Mouse (Mus musculus): ENCODE data around the gene Atg9b.
"Not testable (repeated sequence)": the region's sequence is repeated elsewhere in the genome, so short reads cannot be mapped to it uniquely, and the experiment has no call there.

Atg9b gene

DNA sequence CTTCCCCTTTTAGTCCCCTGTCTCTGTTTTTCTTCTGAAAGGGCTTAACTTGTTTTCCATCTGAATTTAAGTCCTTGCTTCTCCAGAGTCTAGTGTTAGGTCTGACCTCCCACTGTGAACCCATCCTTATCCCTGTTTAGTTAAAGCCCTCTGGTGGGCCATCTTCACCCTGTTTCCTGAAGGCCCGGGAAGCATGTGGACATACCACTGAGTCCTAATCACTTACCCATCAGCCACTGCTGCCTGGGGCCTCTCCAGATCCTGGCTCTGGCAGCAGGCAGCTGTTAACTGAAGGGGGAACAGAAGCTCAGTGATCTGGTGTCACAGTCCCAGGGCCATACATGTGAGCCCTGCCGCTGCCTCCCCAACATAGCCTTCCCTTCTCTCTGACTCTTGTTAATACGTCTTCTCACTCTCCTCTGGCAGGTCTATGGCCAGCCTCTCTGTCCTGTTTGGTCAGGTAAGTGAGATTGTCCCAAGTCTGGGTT, 13.5 kb upstream of the Atg9b start:
- DNase-seq (ENCODE audit: inconsistent age in 2 of 2, low spot score in 1 of 2): no peak

DNA sequence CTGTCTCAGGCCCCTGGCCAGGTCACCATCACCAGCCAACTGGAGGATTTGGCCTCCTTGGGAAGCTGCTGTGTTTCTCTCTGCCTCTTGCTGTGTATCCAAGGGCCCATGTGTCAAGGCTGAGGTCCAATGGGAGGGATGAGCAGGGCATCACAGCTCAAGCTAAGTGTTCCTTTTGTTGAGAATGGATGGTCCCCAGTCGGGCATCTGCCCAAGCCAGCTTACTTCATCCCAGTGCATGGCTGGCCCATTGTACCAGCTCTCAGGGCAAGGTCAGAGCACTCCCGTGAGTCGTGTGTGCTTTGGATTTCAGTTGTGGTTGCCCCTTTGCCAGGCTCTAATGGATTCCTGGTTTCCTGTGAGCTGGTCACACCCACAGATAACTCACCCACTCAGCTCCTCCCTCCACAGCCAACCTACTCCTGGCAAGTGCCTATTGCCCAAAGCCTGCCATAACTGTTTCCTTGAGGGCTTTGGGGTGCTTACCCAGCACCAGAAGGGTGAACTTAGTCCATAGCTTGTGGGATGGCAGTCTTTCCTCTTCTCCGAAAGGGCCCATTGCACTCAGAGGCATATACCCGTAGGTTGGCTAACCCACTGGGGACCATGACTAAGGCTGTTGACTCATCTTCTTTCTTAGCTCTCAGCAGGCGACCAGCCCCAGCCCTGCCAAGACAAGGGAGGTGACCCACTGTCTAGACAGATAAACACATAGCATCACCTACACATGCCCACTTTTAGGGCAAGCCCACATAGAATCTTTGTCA, 12.8 kb upstream of the Atg9b start:
- peak in 1 of 2 experiments; percentile 72 for DNase-seq (ENCODE audit: inconsistent age in 2 of 2, low spot score in 1 of 2)

DNA sequence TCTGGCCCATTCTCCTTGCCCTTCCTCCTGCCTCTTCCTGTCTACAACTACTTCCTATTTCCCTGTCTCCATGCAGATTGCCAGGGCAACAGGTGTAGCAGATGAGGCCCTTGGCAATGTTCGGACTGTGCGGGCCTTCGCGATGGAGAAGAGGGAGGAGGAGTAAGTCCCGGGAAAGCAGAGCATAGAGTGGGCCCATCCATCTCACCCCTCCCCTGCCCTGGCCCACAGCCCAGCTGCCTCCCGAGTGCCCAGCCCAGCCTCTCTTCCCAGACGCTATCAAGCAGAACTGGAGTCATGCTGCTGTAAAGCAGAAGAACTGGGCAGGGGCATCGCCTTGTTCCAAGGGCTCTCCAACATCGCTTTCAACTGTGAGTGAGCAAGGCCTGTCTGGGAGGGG, 10.0 kb upstream of the Atg9b start:
- DNase-seq (ENCODE audit: inconsistent age in 2 of 2, low spot score in 1 of 2): no peak

DNA sequence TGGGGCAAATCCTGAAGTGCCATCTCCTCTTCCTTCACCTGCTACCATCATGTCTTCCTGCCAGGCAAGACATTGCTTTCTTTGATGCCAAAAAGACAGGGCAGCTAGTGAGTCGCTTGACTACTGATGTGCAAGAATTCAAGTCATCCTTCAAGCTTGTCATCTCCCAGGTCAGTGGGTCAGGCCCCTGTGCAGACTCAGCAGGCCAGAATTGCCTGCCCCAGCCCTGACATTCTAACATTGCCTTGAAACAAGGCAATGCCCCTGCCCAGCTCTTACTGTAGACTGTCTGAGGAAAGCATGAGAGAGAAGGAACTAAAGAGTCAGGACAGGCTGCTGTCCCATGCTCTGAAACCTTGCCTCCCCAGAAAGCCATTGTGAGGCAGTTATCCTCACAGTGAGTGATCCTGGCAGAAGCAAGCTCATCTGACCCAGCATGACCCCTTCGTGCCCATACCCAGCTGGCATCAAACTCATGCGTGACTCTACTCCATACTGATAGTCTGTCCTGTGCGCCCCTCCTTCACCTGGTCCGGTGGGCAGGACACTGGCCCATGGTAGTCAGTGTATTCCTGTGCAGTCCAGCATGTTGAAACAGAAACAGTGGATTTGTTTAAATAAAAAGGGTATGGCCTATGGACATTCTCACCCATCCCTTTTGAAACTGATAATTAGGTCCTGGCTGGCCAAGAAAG, 9.1 kb upstream of the Atg9b start:
- peak in 1 of 2 experiments; percentile 72 for DNase-seq (ENCODE audit: inconsistent age in 2 of 2, low spot score in 1 of 2)

DNA sequence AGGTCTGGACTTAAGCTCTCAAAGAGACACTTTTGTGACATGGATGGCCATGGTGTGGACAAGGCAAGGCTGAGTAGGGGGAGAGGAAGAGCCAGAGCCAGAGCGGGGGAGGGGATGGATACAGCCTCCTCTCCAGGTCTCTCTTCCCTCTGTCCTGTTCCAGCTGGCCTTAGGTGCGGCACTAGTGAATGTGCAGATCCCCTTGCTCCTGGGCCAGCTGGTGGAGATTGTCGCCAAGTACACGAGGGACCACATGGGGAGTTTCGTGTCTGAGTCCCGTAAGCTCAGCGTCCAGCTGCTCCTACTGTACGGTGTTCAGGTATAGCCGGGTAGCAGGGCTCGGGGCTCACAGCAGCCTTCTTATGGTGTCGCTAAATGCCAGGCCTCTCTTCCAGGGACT, 8.4 kb upstream of the Atg9b start:
- DNase-seq (ENCODE audit: inconsistent age in 2 of 2, low spot score in 1 of 2): no peak

DNA sequence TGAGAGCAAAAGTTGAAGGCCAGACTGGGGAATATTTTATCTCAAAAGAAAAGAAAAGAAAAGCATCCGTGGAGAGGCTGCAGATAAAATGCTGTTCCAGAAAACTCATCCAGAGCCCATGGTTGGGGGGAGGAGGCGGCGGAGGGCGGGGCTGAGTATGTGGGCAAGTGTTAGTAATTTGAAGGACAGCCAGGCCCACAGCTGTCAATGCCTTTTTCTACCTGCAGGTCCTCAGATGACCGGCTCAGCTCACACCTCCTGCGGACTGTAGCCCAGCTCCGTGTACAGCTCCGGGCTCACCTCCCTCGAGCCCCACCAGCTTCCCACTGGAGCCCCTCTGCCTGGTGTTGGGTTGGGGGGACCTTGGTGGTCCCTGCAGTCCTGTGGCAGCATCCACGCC, 7.7 kb upstream of the Atg9b start:
- DNase-seq (ENCODE audit: inconsistent age in 2 of 2, low spot score in 1 of 2): no peak

DNA sequence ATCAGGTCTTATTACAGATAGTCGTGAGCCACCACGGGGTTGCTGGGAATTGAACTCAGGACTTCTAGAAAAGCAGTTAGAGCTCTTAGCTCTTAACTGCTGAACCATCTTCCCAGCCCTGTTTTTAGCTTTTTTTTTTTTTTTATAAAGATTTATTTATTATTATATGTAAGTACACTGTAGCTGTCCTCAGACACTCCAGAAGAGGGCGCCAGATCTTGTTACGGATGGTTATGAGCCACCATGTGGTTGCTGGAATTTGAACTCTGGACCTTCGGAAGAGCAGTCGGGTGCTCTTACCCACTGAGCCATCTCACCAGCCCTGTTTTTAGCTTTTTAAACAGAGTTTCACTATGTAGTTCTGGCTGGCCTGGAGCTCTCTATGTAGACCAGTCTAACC, 4.3 kb upstream of the Atg9b start:
- DNase-seq (ENCODE audit: inconsistent age in 2 of 2, low spot score in 1 of 2): not testable (repeated sequence)

DNA sequence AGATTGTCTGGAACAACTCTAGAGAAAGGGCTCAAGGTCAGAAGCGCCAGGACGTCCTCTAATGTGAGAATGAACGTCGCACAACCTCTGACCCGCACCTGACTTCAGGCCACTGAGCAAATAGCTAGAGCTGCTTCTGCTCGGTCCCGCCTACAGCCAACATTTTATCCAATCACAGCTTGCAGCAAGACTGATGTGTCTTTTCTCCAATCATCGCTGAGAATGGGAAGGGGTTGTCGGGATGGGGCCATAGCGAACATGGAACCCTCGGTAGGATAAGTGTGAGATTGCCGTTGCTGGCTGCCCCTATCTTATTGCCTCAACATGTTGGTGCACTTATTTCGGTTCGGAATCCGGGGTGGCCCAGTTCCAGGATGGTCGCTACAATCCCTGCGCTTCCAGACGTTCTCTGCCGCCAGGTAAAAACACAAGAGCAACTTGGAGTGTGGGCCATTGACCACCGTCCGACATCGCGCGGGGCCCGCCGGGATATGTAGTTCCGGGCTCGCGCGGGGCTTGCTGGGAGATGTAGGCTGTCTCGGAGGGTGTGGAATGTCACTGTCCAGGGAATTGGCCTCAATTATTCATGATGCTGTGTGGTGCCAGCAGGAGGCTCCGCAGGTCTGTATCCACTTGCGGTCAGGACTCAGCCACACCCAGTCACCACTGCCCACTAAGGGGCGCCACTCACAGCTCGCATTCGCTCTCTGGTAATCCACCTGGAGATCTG, 2.4 kb upstream of the Atg9b start:
- peak; percentile 95 to 99 for DNase-seq (ENCODE audit: inconsistent age in 2 of 2, low spot score in 1 of 2)

DNA sequence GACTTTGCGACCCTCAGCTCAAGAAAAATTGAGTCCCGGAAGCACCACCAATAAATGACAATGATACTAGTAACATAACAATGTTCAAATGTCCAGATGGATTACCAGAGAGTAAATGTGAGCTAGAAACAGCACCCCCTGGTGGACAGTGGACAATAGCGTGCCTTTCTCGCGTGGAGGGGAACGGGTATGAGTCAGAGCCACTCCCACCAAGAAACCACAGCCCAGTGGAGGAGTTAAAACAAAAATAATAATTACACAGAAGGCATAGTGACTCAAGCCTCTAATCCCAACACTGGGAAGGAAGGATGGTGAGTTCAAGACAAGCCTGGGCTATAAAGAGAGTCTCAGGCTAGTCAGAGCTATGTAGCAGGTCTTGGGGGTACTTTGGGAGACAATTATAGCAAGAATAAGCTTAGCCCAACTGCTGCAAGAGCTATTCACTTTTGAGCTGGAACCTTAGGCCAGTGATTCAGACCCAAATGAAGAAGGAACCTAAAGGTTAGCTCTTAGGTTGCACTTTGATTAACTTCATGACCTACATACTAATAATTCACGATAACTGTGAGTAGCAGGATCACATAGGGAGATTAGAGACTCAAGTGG, 1.6 kb upstream of the Atg9b start, which contains the start of gene Abcb8:
Gene Abcb8 (plus strand): TSS at position 272 of the 606 bp plus-strand sequence.
- DNase-seq (ENCODE audit: inconsistent age in 2 of 2, low spot score in 1 of 2): peak; percentile 88 to 96

DNA sequence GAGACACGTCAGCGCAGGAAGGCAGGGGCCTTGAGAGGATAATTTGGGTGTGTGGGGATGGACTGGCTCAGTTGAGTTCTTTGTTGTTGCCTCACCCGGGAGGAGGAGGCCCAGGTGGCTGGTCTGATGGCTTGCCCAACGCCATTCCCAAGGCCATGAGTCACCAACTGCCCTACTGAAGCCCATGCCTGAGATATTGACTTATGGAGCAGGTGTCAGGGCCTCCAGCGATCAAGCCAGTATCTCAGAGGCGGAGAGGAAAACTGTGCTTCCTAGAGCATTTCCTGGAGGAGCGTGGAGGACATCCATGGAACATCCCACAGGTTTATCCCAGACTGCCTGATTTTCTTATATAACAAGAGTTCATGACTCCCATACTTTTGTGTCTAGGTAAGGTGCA, 781 bp upstream of the Atg9b start:
- peak; percentile 40 to 68 for DNase-seq (ENCODE audit: inconsistent age in 2 of 2, low spot score in 1 of 2)

DNA sequence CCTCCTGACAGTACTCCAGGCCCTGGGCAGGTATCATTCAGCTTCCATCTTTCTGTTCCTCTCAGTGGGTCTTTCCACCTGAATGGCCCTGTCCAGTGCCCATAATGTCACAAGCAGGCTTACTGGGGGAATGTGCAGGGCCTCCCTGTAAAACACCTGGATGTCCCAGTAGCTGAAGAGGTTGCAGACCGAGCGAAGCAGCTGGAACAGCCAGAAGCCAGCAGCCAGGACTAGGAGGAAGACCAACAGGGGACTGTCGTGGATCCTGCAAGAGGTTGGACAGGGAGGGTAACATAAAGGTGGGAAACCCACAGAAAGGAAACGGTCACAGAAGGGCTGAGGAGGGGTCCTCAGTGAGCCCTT, 2.3 kb downstream of the Atg9b start:
- no peak for DNase-seq (ENCODE audit: inconsistent age in 2 of 2, low spot score in 1 of 2)

DNA sequence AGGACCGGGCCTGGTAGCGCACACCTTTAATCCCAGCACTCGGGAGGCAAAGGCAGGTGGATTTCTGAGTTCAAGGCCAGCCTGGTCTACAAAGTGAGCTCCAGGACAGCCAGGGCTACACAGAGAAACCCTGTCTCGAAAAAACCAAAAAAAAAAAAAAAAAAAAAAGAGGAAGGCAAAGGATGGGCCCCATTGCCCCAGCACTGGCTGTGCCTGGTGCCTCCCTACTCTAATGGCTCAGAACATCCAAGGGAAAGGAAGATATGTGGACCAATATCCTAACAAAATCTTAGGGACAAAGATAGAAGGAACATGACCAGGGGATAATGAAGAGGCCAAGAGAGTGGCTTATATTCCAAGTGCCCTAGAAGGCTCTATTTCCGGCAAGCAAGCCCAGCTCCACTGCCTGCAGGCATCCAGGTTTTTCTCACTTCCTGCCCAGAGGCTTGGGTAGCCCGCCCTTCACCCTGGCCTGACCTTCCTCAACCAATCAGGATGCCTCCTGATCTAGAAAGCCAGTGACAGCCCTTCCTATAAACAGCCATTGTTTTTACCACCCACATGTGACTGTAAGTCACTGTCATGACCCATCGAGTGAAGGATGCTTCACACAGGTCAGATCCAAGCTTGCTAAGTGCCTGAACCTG, 2.8 kb downstream of the Atg9b start:
- peak in 1 of 2 experiments; percentile 51 for DNase-seq (ENCODE audit: inconsistent age in 2 of 2, low spot score in 1 of 2)

DNA sequence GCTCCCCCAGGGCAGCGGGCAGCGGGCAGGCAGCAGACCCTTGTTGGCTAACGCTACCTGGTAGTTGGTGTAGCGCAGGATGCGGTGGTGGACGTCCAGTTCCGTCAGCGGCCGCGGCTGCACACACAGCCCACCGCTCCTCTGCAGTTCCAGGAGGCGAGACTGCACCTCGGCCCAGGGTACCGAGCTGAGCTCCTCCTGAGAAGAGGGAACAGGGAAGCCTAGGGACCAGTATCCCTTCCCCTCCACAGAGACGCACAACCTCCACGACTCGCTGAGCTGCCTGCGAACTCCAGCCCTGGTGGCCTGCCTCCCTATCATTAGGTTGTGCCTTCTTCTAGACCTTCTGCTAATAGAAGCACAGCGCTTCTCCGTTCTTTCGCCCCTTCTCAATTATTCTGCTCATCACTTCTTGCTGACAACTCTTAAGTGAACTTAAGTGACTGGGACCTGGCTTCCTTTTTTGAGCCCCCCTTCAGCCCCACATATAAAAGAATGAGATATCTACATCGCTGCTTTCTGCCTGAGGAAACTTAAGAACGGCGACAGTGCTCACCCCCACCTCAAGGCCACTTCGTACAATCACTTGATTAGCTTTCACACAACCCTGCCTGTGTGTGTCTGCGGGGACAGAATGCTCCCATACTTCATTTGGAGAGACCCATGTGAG, 3.6 kb downstream of the Atg9b start:
- no peak for DNase-seq (ENCODE audit: inconsistent age in 2 of 2, low spot score in 1 of 2)

DNA sequence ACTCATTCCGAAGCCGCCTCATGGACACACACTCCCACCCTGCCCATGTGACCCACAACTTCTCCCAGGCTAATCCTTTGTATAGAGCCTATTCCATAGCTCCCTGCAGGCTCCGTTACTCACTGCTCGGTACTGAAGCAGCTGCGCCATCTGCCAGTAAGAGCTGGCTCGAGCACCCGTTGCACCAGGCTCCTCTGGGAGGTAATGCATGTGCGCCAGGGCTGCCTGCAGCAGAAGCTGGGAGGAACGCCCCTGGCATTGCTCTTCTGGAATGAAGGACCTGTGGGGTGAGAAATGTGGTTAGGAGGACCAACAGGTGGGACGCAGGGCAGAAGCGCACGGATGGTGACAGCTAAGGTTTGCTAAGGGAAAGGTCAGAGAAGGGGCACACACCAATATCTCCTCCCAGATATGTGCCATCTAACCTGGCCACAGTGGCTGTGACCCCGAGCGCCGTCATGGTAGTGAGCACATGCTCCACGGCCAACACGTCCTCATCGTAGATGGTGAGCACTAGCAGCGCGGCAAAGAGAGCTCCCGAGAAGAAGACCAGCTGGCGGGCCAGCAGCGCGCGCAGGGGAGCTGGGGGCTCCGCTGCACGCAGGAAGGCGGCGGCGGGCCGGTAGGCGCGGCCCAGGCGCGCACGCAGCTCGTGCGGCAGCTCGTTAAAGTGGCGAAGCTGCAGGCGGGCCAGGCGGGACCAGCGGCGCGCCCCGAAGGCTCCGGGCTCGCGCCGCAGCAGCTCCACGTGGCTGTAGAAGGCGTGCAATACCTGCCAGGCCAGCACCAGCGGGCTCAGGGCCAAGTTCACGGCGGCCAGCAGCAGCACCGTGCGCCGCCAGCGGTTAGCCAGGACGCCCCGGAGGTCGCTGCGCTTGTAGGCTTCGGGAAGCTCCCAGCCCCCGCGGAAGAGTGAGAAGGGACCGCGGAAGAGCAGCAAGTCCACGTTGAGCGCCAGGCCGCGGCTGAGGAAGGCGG, 4.4 kb downstream of the Atg9b start:
- peak; percentile 67 to 85 for DNase-seq (ENCODE audit: inconsistent age in 2 of 2, low spot score in 1 of 2)

DNA sequence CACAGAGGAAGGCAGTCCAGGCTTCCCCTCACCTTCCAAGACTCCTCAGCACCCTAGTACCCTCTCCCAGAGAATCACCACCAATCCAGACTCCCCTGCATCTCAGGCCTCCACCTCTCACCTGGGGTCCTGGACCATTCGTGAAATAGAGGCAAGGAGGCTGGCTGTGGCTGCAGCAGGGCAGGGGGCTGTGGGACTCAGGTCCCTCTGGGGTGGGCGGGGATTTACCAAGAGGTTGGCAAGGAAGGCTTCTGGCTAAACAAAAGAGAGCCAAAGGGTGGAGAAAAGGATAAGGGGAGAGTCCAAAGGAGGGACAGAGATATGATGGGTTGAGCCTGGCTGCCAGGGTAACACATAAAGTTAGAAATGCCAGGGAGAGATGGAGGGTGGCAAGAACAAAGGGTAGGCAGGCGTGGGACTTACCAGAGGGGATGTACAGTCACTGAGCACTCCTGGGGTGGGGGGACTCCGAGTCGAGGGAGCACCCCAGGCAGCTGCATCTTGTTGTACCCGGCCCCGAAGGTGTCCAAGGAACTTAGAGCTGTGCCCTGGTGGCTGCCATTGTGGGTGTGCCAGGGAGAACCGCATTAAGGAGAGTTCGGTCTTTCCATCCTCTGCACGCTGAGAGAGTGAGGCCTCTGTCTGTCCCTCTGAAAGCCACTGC, 5.9 kb downstream of the Atg9b start:
- DNase-seq (ENCODE audit: inconsistent age in 2 of 2, low spot score in 1 of 2): no peak

DNA sequence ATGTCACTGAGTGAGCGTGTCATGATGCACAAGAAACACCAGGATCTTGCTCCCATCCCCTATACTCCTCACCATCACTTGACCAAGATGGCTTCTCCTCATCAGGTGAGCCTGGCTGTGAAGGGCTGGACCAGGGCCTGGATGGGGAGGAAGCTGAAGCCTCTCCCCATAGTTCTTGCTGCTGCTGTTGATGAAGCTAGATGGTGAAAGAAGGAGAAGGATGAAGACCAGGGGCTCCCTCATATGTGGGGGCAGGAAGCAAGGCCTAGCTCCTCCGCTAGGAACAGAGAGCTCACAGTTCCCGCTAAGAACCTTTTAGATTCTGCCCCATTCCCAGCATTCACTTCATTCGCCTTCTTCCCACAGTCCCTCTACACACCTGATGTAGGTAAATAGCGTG, 6.6 kb downstream of the Atg9b start:
- DNase-seq (ENCODE audit: inconsistent age in 2 of 2, low spot score in 1 of 2): no peak

DNA sequence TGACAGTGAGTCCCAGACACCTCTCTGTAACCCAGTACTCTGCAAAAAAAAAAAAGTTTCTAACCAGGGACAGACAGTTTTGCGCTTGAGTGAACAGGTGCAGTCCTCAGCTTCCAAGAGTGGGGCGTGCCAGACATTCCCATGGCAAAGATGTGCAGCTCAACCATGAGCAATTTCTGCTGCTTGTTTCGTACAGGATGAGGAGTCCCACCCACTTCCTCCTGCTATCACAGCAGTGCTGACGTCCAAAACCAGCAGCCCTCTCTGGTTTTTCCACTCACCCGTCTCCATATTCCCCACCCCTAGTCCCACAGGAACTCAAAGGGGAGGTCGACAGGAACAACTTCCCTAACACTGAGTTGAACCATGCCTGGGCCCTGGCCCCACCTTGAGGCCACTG, 7.5 kb downstream of the Atg9b start:
- DNase-seq (ENCODE audit: inconsistent age in 2 of 2, low spot score in 1 of 2): no peak

DNA sequence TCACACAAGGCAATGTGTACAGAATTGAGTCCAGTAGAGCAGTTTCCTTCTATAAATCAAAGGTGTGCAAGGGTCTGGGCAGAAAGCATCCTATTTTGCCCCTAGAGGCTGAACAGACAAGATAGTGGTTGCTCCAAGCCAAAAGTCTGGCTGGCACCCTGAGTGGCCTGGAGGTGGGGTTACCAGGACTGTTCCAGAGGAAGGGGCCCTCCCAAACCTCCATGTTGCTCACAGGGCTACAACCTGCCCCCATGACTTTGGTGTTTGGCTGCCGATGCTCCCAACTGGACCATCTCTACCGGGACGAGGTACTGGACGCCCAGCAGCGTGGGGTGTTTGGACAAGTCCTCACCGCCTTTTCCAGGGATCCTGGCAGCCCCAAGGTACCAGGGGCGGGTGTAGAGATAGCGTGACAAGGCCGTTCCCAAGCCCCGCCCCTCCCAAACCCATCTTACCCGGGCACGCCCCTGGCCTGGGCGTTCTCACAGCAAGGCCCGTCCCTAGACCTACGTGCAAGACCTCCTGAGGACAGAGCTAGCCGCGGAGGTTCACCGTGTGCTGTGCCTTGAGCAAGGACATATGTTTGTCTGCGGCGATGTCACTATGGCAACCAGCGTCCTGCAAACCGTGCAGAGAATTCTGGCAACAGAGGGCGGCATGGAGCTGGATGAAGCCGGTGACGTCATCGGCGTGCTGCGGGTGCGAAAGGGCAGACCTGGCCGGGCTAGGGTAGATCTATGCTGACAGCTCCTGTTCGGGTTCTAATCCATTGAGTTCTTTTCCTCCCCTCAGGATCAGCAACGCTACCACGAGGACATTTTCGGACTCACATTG, 8.7 kb downstream of the Atg9b start:
- DNase-seq (ENCODE audit: inconsistent age in 2 of 2, low spot score in 1 of 2): peak; percentile 97 to 98
